Mouse (Mus musculus): ENCODE data around the gene Gm27021. TPM values are rescaled to one million over a fixed set of nuclear protein-coding genes. Genes with fewer than 3 reads are reported as not detected.

The Gm27021 gene
- total RNA-seq, 2 experiments from 2014 or later = 0.51 TPM; not detected in 1

GRCm38 (mm10) chr8:120568164-120568798 is 99.6 kb downstream of the Gm27021 start:
- no peak for DNase-seq (ENCODE audit: low spot score in 2 of 2)

- DNase-seq (ENCODE audit: low spot score in 2 of 2) = no peak
Measured at GRCm38 (mm10) chr8:120567731-120568130, 100.1 kb downstream of the Gm27021 start.

GRCm38 (mm10) chr8:120566681-120567080 is 101.2 kb downstream of the Gm27021 start:
- DNase-seq (ENCODE audit: low spot score in 2 of 2) = no peak

GRCm38 (mm10) chr8:120565151-120565711 is 102.6 kb downstream of the Gm27021 start:
- DNase-seq (ENCODE audit: low spot score in 2 of 2) = no peak

- DNase-seq (ENCODE audit: low spot score in 2 of 2) = peak; percentile 76 to 78
Measured at GRCm38 (mm10) chr8:120563851-120564837, 103.7 kb downstream of the Gm27021 start.

GRCm38 (mm10) chr8:120563348-120563724 is 104.5 kb downstream of the Gm27021 start:
- DNase-seq (ENCODE audit: low spot score in 2 of 2) = no peak

- no peak for DNase-seq (ENCODE audit: low spot score in 2 of 2)
Measured at GRCm38 (mm10) chr8:120562680-120563347, 105.1 kb downstream of the Gm27021 start.

GRCm38 (mm10) chr8:120561539-120562435 is 106.1 kb downstream of the Gm27021 start:
- DNase-seq (ENCODE audit: low spot score in 2 of 2) = peak; percentile 70 to 73

GRCm38 (mm10) chr8:120560535-120560934 is 107.3 kb downstream of the Gm27021 start:
- no peak for DNase-seq (ENCODE audit: low spot score in 2 of 2)

GRCm38 (mm10) chr8:120559654-120560053 is 108.2 kb downstream of the Gm27021 start:
- peak; percentile 69 to 73 for DNase-seq (ENCODE audit: low spot score in 2 of 2)

Other genes starting within 250 kb of the Gm27021 start
- 1 to 10 TPM; 2.5 to 4.2 TPM for gene Gins2, start 78.8 kb downstream of the Gm27021 start, total RNA-seq (2021)
- gene 1190005I06Rik, start 20.4 kb downstream of the Gm27021 start, total RNA-seq (2021) = 10 to 100 TPM in 1 of 2 experiments, 1 to 10 TPM in 1; 9.0 to 13.1 TPM
- 100 to 1,000 TPM; 930 to 997 TPM for gene Cox4i1, start 143 bp upstream of the Gm27021 start, total RNA-seq (2021)
- gene Emc8, start 494 bp upstream of the Gm27021 start, total RNA-seq (2021) = 10 to 100 TPM; 70.7 to 82.3 TPM
- 1 to 10 TPM; 4.2 to 4.8 TPM for gene Irf8, start 68.3 kb upstream of the Gm27021 start, total RNA-seq (2021)